ENCODE assay signal across 19 mouse cellular contexts in genomic region chr2:168931686-168932085, GRCm38 (mm10). TPM values are rescaled to one million over a fixed set of nuclear protein-coding genes. Genes with fewer than 3 reads are reported as not detected.
DNase-seq lines count a peak whose midpoint lies in the region; ATAC-seq lines count a peak whose summit lies in the region.
"Had no signal": no experiment of that assay in that cellular context is flagged by ENCODE, and none has a peak within 500 bp of the region (broad histone marks: within the 10 kb centered on the region; RNA-seq: fewer than 3 reads in every experiment).

No protein-coding gene starts in this region.

- DNase-seq in frontal cortex, postnatal 25 days (ENCODE audit: low spot score in 2 of 2), result no peak
- DNase-seq in layer of hippocampus, adult 9-11 months, result peak; percentile 42
- DNase-seq in layer of hippocampus, postnatal 25 days (ENCODE audit: extremely low spot score in 1 of 2, low spot score in 1 of 2), result no peak
- DNase-seq in right cerebral cortex, postnatal 25 days, result peak; percentile 23
- DNase-seq in right cerebral cortex, adult 2 months (ENCODE audit: low spot score in 2 of 2), result no peak
- DNase-seq: adrenal gland, adult 8-10 months; adrenal gland, postnatal 25 days; cerebellum, adult 18-20 months; cerebellum, adult 9-10 months; cerebellum, postnatal 14 days; gastrocnemius, postnatal 25 days; heart, adult 18-20 months; heart, postnatal 10 days; heart, postnatal 36 days had no signal

- peak; percentile 78 for ATAC-seq in frontal cortex, adult (ENCODE audit: low TSS enrichment)
- ATAC-seq: activated CD4-positive, CD25-positive, alpha-beta regulatory T cell, adult 4 months; forebrain, embryonic 13.5 days; forebrain, embryonic 16.5 days; hindbrain, embryonic 16.5 days had no signal

RNA-seq across cellular contexts. Expression of gene Zfp64, which starts 23.7 kb away (rescaled TPM):
- total RNA-seq in layer of hippocampus, postnatal 25 days (2021), result 10 to 100 TPM; 17.3 to 19.0 TPM

Comparison
In these comparisons a context has a peak if more than half of its experiments do, and no peak if none do; other contexts are left out.
1. DNase-seq: peak in layer of hippocampus, adult 9-11 months (single experiment) and right cerebral cortex, postnatal 25 days (single experiment); none in frontal cortex, postnatal 25 days (0 of 2), layer of hippocampus, postnatal 25 days (0 of 2) and right cerebral cortex, adult 2 months (0 of 2).